Mouse (Mus musculus) embryonic facial prominence, embryonic 14.5 days (tissue): ENCODE measurements around the gene Itga2. TPM values are rescaled to one million over a fixed set of nuclear protein-coding genes. Genes with fewer than 3 reads are reported as not detected.

Source experiments
- ATAC-seq: fragments of 200-750 bp; cut with Nextera tagmentation; 2 replicates; pipeline ENCODE4 v1.8.0; 2017; ENCODE audit warnings: low read depth, moderate number of reproducible peaks, moderate TSS enrichment
- DNase-seq: peaks from one replicate; pipeline ENCODE4 v3.0.0-alpha.2; 2015; ENCODE audit warnings: low spot score
- H3K27ac ChIP-seq: fragments of 300-500 bp; sonication (generic); replicated peaks from 2 replicates; pipeline ENCODE4 v1.5.1; 2014; ENCODE audit warnings: low read depth, mild to moderate bottlenecking, low read length, moderate library complexity
- H3K27me3 ChIP-seq: fragments of 300-500 bp; sonication (generic); replicated peaks from 2 replicates; pipeline ENCODE4 v1.6.1; 2014; ENCODE audit warnings: low read length; ENCODE audit not compliant: control insufficient read depth, insufficient read depth
- H3K36me3 ChIP-seq: fragments of 300-500 bp; sonication (generic); 2 replicates; pipeline ENCODE4 v1.6.1; 2014; ENCODE audit warnings: low read length, mixed read lengths; ENCODE audit not compliant: control insufficient read depth, insufficient read depth
- H3K4me1 ChIP-seq: fragments of 300-500 bp; sonication (generic); 2 replicates; pipeline ENCODE4 v1.6.1; 2014; ENCODE audit warnings: antibody characterized with exemption, low read length; ENCODE audit not compliant: control insufficient read depth, insufficient read depth
- H3K4me2 ChIP-seq: fragments of 300-500 bp; sonication (generic); 2 replicates; pipeline ENCODE4 v1.6.1; 2014; ENCODE audit warnings: low read depth, mild to moderate bottlenecking, low read length, moderate library complexity, mixed read lengths
- H3K4me3 ChIP-seq: fragments of 300-500 bp; sonication (generic); 2 replicates; pipeline ENCODE4 v1.5.1; 2014; ENCODE audit warnings: low read depth, mild to moderate bottlenecking, low read length
- H3K9ac ChIP-seq: fragments of 300-500 bp; sonication (generic); 2 replicates; pipeline ENCODE4 v1.6.1; 2014; ENCODE audit warnings: low read depth, mild to moderate bottlenecking, low read length, moderate library complexity, mixed read lengths
- H3K9me3 ChIP-seq: fragments of 300-500 bp; sonication (generic); 2 replicates; pipeline ENCODE4 v1.6.1; 2016; ENCODE audit warnings: low read length; ENCODE audit not compliant: control insufficient read depth
- WGBS: fragments of 180-500 bp; shearing (Covaris S2); extraction: QIAGEN DNeasy Blood & Tissue Kit; methylation state at CpG from one replicate; pipeline ENCODE4 v1.1.7; 2014; 5-methylcytosine and 5-hydroxymethylcytosine counted together
- polyA plus RNA-seq: library from polyadenylated mRNA; unstranded; fragments of >200 nt; fragmentation: Nextera tagmentation; extraction: Ambion mirVana; gene quantifications from 2 replicates; pipeline ENCODE4 v1.2.1, GENCODE M21; 2014

Gene Itga2
- polyA plus RNA-seq = 3.4 and 5.0 TPM in 2 replicates

- H3K9ac ChIP-seq = peak within 1 kb of the TSS; percentile 48
- peak within 1 kb of the TSS; percentile 39 for H3K4me3 ChIP-seq
- peak; percentile 90 for ATAC-seq
- H3K36me3 ChIP-seq = no peaks in the 10 kb centered on the region
- peaks cover 6% of the 10 kb centered on the region; the same call in 1 of the 2 replicates for H3K4me1 ChIP-seq
- no peaks in the 10 kb centered on the region for H3K9me3 ChIP-seq
- peak; percentile 84 for DNase-seq
- 3% methylated on average over 25 of the region's 28 CpGs for WGBS
- peak within 1 kb of the TSS; percentile 87 for H3K4me2 ChIP-seq
- 0 out of 2 replicates have a peak within 1 kb of the TSS, but pooled peaks have one; percentile 36 for H3K27ac ChIP-seq
- H3K27me3 ChIP-seq = peaks cover 9% of the 10 kb centered on the region
Measured at GRCm38 (mm10) chr13:114931775-114932294, at the start of gene Itga2. Gene Itga2, minus strand, starts transcription at chr13:114932100.

GRCm38 (mm10) chr13:114980831-114981419 is 49.0 kb upstream of the Itga2 start:
- no peaks in the 10 kb centered on the region for H3K27me3 ChIP-seq
- 48% methylated on average over 9 of the region's 10 CpGs for WGBS
- DNase-seq = peak; percentile 25
- H3K9ac ChIP-seq = no peak overlapping the region
- H3K4me2 ChIP-seq = no peak overlapping the region
- no peaks in the 10 kb centered on the region for H3K9me3 ChIP-seq
- H3K27ac ChIP-seq = no peak overlapping the region
- no peaks in the 10 kb centered on the region for H3K4me1 ChIP-seq
- H3K36me3 ChIP-seq = no peaks in the 10 kb centered on the region
- H3K4me3 ChIP-seq = no peak overlapping the region
- ATAC-seq = no peak

GRCm38 (mm10) chr13:114974484-114975042 is 42.7 kb upstream of the Itga2 start:
- 67% methylated on average over 6 of the region's 6 CpGs for WGBS
- Histone ChIP-seq H3K36me3 (no peaks in the 10 kb centered on the region), H3K9me3 (no peaks in the 10 kb centered on the region), H3K4me3 (no peak overlapping the region), H3K27ac (no peak overlapping the region), H3K4me1 (no peaks in the 10 kb centered on the region), H3K9ac (no peak overlapping the region), H3K4me2 (no peak overlapping the region), H3K27me3 (no peaks in the 10 kb centered on the region)
- DNase-seq (no peak), ATAC-seq (no peak)

GRCm38 (mm10) chr13:114971905-114972304 is 40.0 kb upstream of the Itga2 start:
- ATAC-seq = no peak
- 84% methylated on average over 3 of the region's 3 CpGs for WGBS
- no peak overlapping the region for H3K4me2 ChIP-seq
- H3K4me1 ChIP-seq = no peaks in the 10 kb centered on the region
- H3K9ac ChIP-seq = no peak overlapping the region
- H3K36me3 ChIP-seq = no peaks in the 10 kb centered on the region
- no peak for DNase-seq
- no peaks in the 10 kb centered on the region for H3K9me3 ChIP-seq
- H3K4me3 ChIP-seq = no peak overlapping the region
- H3K27me3 ChIP-seq = no peaks in the 10 kb centered on the region
- H3K27ac ChIP-seq = no peak overlapping the region

DNA sequence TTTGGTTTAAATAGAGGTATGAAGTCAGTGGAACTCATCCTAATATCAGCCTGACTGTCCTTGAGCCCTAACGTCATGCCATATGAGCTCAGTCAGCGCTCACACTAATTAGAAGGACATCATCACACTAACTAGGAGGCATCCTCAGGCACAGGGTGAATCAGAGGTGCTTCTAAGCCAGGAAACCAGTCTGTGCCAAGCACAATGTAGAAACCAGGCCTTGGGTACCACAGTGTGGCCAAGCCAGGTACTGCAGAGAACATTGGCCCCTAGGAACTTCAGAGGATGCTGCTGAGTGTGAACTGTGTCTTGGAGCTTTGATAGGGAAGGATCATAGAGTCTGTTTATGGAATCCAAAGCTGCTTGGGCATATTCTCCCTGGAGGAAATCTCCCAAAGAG is 32.3 kb upstream of the Itga2 start:
- no peaks in the 10 kb centered on the region for H3K4me1 ChIP-seq
- H3K9me3 ChIP-seq = no peaks in the 10 kb centered on the region
- no peak overlapping the region for H3K4me2 ChIP-seq
- ATAC-seq = peak; percentile 91
- H3K36me3 ChIP-seq = no peaks in the 10 kb centered on the region
- H3K9ac ChIP-seq = no peak overlapping the region
- peak; percentile 80 for DNase-seq
- H3K27me3 ChIP-seq = no peaks in the 10 kb centered on the region
- 21% methylated on average over 2 of the region's 2 CpGs for WGBS
- no peak overlapping the region for H3K27ac ChIP-seq
- no peak overlapping the region for H3K4me3 ChIP-seq

- H3K9me3 ChIP-seq = no peaks in the 10 kb centered on the region
- no peaks in the 10 kb centered on the region for H3K4me1 ChIP-seq
- no peaks in the 10 kb centered on the region for H3K27me3 ChIP-seq
- no peak overlapping the region for H3K4me2 ChIP-seq
- no peak overlapping the region for H3K9ac ChIP-seq
- DNase-seq = no peak
- H3K27ac ChIP-seq = no peak overlapping the region
- no peaks in the 10 kb centered on the region for H3K36me3 ChIP-seq
- no peak overlapping the region for H3K4me3 ChIP-seq
- no peak for ATAC-seq
Measured at GRCm38 (mm10) chr13:114954516-114954915, 22.6 kb upstream of the Itga2 start.

DNA sequence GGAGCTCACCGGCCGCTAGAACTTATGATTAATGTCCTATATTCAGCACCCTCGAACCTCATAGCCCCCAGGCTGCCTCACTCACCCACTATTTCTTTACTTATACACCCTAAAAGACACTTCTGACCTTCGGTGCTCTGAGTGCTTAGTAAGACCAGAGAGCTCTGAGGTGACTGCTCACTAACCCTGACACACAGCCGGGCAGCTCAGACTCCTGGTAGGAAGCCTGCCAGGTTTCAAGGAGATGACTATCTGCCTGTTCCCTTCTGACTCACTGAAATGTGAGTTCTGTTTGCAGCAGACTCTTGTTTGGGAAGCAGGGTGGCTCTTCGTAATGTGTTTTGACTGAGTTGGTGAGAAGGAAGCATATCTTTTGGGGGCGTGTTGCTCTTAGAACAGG is 1.6 kb upstream of the Itga2 start:
- no peak overlapping the region for H3K27ac ChIP-seq
- ATAC-seq = no peak
- no peaks in the 10 kb centered on the region for H3K9me3 ChIP-seq
- peaks cover 9% of the 10 kb centered on the region for H3K27me3 ChIP-seq
- no peak overlapping the region for H3K4me2 ChIP-seq
- no peak for DNase-seq
- peaks cover 6% of the 10 kb centered on the region; the same call in 1 of the 2 replicates for H3K4me1 ChIP-seq
- H3K4me3 ChIP-seq = no peak overlapping the region
- WGBS = 89% methylated on average over 7 of the region's 7 CpGs
- H3K36me3 ChIP-seq = no peaks in the 10 kb centered on the region
- no peak overlapping the region for H3K9ac ChIP-seq

DNA sequence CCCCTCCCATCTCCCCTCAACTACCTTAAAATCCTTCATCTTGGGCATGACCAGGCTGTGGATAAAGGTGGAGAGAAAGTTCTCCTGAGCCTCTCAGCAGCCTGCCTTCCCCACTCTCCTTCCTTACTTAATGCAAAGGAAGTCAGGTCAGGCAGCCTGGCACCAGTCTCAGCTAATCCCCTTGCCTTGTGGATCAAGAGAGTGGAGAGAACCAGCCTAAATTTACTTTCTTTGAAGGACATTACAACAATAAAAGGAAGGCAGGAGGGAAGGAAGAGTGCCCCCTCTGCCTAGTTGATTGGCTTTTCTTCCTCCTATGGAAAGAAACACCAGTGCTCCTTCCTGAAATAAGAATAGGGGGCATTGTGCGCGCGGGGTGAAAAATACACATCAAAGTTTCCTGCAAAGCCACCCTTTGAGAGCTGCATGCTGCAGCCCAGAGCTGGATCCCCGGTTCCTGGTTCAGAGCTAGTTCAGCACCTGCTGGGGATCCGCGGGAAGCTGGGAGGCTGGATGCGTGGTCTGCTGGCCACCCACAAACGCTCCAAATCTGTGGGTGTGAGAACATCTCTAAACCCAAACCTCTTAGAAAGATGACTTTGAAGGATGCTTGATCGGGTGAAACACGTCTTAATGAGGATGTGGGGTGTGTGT is 777 bp downstream of the Itga2 start:
- Histone ChIP-seq H3K27ac (0 out of 2 replicates have a peak overlapping the region, but pooled peaks have one; percentile 36), H3K4me1 (peaks cover 6% of the 10 kb centered on the region; the same call in 1 of the 2 replicates), H3K27me3 (peaks cover 9% of the 10 kb centered on the region), H3K9ac (peak overlapping the region; percentile 48), H3K4me2 (peak overlapping the region; percentile 87), H3K4me3 (peak overlapping the region; percentile 39), H3K36me3 (no peaks in the 10 kb centered on the region), H3K9me3 (no peaks in the 10 kb centered on the region)
- 0 out of 2 replicates have a peak, but pooled peaks have one; percentile 32 for ATAC-seq
- 2% methylated on average over 10 of the region's 10 CpGs for WGBS
- DNase-seq = peak; percentile 50
